Mouse (Mus musculus): ENCODE data around the gene Morc3.

DNA sequence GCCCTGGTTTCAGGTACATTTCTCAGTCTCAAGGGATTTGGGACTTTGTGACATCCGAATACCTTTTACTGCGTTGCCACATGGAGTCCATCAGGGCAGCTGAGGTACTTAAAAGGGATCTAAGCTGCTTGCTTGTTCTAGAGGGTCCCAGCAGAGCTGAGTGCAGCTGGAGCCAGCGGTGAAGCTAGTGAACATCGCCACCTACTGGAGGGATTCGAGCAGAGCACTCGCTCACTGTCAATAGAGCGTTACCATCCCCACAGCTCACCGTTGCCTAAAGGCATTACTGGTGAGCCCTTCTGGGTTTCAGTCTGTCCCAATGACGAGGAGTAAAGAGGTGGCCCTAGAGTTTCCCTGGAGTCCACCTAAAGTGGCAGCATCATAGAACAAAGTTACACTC is 46.1 kb upstream of the Morc3 start:
- peak; percentile 92 for TF ChIP-seq CTCF (IDR thresholded peaks at IDR 0.05; ENCODE audit: low read depth)
- no peak for TF ChIP-seq EP300 (IDR thresholded peaks at IDR 0.05; ENCODE audit: low read depth)
